Mouse (Mus musculus): ENCODE measurements around the gene Ero1lb.
"Not testable (repeated sequence)": the region's sequence is repeated elsewhere in the genome, so short reads cannot be mapped to it uniquely, and the experiment has no call there.

Gene Ero1lb

DNA sequence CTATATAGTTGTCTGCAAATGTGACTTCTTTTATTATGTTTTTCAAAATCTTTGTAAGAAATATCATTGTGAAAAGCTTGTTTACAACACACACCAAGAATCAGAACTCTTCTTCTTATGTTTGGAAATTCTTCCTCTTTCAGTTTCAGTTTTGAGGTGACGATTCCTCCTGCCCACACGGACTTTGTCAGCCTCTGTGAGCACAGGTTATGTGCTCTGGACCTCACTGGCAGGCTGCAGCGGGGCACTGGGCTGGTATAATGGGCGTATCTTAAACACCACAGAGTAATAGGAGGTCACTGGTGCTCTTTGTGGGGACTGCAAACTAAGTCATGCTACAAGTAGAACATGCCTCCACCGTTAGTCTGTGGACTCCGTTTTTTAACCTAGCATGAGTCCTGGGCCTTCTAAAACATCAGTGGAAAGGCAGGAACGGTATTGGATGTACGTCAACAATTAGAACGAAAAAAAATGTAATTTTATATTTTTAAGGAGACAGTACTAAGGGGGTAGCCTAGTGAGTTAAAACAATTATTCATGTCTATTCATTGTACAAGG, 9.4 kb downstream of the Ero1lb start:
- DNase-seq, result no peak

DNA sequence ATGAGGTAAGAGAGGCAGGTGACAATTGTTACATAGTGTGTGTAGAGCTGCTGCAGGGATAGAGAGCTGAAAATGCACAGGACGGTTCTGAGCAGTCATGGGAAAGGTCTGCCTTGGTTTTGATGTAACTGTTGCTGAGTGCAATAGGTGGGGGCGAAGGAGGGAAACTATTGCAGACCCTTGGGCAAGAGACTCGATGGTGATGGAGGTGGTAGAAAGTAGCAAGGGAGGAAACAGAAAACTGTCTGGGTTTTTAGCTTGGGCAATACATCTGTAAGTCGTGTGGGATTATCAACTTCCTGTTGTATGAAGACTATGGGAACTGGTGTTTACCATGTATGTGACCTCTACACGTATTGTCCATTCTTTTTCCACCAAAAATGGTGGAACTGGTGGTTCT, 12.5 kb downstream of the Ero1lb start:
- no peak for DNase-seq

DNA sequence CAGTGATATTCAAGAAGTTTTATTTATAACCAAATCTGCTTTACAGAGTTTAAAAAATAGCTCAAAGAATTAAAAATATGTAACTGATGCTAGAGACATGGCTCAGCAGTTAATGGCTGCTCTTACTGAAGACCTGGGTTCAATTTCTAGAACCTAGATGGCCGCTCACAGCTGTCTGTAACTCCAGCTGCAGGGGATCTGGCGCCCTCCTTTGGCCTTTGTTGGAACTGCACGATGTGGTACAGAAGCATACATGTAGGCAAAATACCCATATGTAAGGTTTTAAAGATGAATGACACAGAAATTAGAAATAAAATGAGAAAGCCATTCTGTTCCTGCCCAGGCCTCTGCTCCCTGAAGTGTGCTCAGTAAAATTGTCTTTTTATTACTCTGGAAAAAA, 23.3 kb downstream of the Ero1lb start:
- peak; percentile 12 to 52 for DNase-seq

DNA sequence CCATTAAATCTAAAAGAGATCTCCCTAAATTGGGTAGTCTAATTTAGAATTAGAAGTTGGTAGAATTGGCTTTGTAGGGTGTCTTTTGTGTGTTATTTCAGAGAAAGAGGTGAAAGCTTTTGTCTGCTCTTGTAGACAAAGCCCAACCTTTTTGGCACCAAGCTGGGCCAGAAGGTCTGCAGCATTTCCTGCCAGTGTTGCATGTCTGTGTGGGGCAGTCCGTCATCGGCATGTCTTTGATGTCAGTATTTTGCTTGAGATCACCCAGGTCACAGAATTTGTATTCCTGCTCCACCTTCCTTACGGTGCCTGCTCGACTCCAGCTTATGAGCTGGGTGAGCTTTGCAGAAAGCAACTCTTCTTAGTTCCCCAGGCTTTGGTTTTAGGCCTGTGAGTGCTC, 31.4 kb downstream of the Ero1lb start:
- peak; percentile 4 to 6 for DNase-seq

DNA sequence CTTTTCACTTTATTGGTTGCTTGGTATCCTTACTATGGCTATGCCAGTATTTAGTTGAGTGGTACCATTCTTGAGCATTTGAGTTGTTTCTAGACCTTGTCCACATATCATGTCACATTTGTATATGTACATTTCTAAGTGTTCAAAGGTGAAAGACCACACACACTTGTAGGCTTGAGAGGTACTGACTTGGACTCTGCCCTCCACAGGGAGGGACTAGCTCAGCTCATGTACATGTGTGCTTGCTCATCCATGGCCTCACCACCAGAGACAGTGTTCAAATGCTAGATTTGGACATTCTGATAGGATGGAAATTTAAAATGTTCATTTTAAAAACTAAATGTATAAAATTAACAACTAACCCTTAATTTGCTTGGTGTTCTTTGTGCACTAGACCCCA, 44.5 kb downstream of the Ero1lb start:
- not testable (repeated sequence) for DNase-seq

DNA sequence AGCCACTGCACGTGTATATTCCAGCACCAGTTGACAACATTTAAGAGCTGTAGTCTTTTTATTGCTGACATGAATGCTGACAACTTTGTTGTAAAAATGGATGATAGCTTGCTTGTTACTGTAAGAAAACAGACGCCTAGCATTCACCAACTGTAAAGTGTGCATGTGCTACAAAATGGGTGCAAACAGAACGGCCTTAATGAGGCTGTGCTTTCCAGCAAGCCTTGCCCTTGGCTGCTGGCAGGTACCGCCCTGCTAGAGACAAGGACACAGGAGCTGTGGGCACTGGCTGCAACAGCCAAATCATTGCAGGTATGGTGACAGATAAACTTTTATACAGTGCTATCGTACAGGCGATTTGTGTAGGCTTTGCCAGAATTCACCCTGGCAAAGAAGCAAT, 48.4 kb downstream of the Ero1lb start:
- DNase-seq, result not testable (repeated sequence)

DNA sequence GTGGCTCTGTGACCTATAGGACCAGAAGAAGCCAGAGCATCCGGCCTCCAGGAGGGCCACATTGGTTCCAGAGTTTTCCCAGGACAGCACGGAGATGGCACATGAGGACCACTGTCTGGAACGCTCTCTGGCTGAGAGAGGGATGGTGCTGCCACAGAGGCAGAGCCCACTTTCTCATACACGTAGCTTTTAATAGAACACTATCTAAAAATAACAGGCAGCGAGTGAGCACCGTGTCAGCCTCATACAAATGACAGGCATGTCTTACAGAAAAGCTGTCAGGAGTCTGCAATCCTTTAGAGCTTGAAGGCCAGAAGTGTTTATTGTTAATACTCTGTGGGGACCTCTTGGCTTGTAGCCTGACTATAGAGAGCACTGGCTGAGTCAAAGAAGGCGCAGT, 48.9 kb downstream of the Ero1lb start:
- DNase-seq, result not testable (repeated sequence)

DNA sequence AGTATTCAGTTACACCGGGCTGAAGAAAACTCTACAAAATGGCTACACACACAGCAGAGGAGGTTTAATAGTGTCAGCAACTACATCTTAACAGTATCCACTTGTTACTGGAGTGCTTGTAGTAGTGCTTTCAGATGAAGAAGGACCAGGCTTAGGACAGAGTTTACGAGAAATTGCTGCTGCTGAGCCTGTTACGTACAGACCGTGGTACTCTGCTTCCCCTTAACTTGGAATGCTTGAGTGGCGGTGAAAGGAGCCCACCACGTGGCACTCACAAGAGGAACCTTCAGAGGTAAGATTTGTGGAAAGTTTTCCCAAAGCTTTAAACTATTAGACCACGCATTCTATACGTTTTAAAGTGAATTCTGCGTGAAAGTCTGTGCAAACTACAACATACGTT, 49.3 kb downstream of the Ero1lb start:
- not testable (repeated sequence) for DNase-seq

DNA sequence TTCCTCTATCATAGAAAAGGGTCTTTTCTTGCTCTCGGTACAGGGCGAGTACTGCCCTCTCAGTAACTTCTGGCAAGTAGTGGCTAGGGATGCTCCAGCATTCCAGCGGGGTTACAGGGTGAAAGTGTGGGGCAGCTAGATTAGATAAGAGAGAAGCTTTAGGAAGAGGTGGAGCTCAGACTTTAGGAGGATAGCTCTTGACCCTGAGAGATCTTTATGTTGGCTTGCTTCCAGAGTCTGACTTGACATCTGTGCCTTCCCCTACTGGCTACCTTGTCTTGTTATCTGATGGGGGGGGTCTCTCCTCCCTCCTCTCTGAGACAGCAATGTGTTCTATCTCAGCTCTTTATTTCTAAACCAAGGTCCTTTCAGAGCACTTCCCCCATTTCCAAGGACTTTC, 50.8 kb downstream of the Ero1lb start:
- not testable (repeated sequence) for DNase-seq

DNA sequence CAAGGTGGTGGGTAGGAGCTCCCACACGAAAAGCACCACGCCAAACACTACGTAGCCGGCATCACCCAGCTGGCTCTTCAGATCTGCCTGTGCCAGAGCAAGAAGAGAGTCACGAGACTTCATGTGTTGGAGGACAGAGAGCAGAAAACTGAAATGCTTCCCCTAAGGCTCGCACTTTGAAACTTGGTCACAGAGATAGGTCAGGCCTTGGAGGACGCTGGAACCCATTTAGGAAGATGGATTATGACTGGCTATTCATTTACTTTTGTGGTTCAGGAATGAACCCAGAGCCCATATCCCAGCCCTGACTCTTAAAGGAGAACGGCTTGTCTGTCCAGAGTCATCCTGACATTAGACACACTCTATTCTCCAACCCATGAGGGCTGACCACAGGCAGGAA, 54.1 kb downstream of the Ero1lb start:
- not testable (repeated sequence) for DNase-seq

DNA sequence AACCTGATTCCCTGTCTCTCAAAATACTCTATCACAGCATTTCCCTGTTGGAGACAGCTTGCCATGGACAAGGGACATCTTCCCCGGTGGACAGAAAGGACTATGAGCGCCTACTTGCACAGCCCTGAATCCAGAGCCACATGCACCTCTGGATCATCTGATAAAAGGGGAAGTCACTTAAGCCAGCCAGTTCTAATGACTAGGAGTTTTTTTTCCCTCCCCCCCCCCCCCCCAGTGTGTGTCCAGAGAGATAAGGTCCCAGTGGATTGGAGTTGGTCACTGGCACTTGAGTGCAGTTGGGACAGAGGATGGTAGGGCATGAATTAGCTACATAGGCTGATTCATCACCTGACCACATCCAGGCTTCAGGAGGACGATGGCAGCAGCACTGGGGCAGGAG, 60.4 kb downstream of the Ero1lb start:
- DNase-seq, result not testable (repeated sequence)

DNA sequence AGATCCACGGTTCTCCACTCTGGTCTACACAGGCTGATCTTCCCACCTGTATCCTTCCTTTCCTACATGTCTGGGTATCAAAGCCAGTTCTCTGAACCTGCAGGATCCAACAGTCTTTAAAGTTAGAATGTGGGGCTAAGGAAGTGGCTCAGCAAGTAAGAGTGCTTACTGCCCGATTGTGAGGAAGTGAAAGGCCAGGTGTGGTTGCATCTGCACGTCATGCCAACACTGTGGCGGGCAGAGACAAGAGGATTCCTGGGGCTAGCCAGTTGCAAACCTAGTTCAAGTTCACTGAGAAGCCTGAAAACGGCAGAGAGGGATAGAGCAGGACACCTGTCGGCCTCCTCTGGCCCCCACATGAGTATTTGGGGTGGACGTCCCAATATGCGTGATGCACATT, 62.1 kb downstream of the Ero1lb start:
- not testable (repeated sequence) for DNase-seq

DNA sequence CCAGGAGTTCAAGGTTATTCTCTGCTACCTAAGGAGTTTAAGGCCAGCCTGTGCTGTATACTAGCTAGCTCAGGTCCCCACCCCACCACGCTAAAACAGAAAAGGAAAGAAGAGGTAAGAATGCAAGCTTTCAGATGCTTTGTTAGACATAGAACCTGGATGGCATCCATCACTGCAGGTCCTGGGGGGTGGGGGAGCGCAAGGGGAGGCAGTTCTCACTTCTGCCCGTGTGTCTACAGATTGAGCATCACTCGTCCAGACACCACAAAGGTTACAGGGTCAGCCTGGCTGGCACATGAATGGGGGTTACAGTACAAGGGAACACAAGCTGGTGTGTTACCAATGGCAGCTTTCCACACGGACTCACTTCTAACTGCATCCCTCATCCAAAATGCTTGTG, 62.5 kb downstream of the Ero1lb start:
- DNase-seq, result not testable (repeated sequence)

DNA sequence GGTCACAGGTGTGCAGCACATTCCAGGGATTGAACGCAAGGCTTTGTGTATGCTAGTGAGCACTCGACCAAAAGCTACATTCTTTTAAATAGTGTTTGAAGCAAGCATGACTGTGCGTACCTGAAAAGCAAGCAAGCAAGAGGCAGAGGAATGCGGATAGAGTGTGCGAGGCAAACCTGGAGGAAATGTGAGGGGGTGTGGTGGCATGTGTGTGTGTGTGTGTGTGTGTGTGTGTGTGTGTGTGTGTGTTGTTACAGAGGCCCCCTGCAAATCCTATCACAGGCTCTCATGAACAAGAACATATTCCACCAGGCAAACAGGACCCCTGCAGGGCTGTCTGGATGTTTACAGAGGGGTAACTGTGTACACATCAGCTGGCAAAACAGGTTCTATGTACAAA, 64.6 kb downstream of the Ero1lb start:
- DNase-seq, result not testable (repeated sequence)

DNA sequence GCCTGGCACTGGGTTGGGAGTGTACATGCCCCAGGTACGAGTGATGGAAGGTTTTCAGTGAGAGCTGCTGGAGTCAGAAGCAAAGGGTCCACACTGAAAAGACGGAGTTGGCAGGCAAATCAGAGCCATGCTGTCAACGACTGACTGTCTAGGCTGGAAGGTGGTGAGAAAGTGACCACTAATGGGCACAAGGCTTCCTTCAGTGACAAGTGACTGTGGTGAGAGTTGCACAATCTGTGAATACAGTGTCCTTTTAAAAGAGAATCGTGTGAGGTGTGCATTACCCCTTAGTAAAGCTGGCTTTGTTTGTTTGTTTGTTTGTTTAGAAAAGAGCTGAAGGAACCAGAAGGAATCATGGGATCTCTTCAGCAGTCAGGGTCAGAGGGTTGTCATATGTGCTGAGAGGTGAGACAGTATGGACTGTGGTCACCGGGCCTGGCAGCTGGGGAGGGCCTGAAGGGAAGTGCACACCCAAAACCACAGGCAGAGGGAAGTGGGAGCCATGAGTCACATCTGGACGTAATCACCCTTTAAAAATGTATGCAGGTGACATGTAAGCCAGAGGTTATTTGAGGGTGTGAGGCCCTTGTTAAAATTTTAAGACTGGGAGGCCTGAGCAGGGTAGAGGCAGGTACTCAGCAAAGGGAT, 69.4 kb downstream of the Ero1lb start:
- DNase-seq, result not testable (repeated sequence)

DNA sequence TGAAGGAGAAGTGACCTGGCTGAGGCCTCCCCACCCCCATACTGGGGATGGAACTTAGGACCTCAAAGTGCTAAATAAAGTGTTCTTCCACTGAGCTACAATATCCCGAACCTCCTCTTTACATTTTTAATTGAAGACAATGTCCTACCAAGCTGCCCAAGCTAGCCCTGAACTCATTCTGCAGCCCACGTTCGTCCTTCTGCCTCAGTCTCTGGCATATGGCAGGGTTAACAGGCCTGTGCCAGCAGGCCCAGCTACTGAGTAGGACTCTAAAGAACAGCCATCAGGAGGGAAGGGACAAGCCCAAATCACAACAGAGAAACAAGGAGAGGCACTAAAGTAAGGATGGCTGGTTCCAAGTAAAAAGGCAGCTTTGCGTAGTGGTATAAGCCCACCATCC, 77.1 kb downstream of the Ero1lb start:
- DNase-seq, result not testable (repeated sequence)

DNA sequence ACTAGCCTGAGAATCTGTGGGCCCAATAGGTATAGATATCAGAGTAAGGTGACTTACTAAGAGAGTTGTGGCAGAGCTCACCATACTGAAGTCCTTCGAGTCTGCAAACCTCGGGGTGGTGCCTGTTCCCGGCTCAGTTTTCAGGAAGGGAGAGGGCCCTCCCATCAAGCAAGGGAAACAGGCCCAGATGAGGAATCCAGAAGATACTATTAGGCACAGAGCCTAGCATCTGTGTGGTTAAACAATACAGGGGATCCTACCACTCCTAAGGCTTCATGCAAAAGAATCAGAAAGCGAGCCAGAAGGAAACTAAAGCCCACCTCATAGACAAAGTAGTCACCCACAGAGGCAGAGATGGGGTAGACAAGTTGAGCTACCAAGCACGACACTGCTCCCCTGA, 81.0 kb downstream of the Ero1lb start:
- DNase-seq, result not testable (repeated sequence)

DNA sequence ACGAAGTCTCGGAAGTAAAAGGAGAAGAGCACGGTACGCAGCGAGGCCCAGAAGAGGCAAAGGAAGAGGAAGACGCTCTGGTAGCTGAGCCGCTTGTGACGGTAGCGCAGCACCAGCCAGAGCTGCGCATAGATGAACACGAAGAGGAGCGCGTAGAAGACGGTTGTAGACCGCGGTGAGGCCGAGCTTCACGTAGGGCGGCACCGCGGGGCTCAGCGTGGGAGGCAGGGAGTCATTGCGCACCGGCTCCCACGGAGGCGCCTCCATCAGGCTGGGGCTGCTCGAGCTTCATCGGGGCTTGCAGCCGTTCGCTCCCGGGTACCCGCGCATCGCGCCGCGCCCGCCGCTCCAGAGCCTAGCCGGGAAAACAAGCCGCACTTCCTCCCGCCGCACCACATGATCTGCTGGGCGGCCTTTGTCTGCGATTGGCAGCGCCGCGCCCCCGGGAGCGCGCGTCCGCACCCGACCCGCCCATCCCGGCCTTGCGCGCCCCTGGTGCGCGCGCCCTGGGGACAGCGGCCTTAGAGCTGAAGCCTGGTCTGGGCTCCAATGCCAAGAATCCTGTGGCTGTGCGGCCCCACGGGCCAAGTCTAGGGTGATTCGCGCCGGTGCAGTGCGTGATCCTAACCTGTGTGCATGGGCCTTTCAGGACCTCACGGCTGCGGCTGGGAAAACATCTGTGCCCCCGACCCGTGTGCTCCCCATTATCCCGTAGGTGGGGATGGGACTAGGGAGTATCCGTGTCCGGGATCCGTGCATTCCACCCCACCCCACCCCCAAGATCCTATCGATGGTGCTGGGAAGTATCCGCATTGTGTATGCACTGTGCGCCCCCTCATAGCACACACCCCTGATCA, 84.6 kb downstream of the Ero1lb start:
- peak; percentile 59 to 77 for DNase-seq

DNA sequence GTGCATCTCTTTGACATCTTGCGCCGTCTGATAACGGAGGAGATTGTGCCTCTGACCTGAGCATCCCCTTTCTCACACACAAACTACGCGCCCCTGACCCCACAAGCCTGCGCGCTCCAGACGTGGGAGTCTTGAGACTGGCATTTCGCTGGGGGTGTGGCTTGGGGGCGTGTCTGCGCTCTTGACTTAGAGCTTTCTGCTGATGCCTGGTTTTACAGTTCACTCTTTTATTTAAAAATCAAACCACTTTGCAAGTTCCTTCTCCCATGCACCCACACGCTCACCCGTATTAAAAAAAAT, 85.2 kb downstream of the Ero1lb start:
- DNase-seq, result peak; percentile 46 to 49

Measured in cerebellum, postnatal 14 days (tissue).